Mouse (Mus musculus) heart, adult 2 months (tissue): ENCODE data around the gene Fstl3.

Experiments used
- CTCF ChIP-seq: fragments of 200-600 bp; IDR thresholded peaks from 2 replicates; pipeline ENCODE4 v1.8.1; 2022; ENCODE audit warnings: antibody characterized with exemption, mild to moderate bottlenecking, moderate library complexity
- EP300 ChIP-seq: fragments of 200-500 bp; IDR thresholded peaks from 2 replicates; pipeline ENCODE4 v1.6.1; 2011; ENCODE audit warnings: low read depth, low read length, control low read depth; ENCODE audit not compliant: insufficient read depth
- POLR2A ChIP-seq: fragments of 200-500 bp; IDR thresholded peaks from 2 replicates; pipeline ENCODE4 v1.6.1; 2011; ENCODE audit warnings: mild to moderate bottlenecking, low read depth, low read length, control low read depth; ENCODE audit not compliant: insufficient read depth

GRCm38 (mm10) chr10:79806331-79806730, 29.3 kb downstream of the Fstl3 start:
- no peak for TF ChIP-seq POLR2A
- no peak for TF ChIP-seq EP300
- TF ChIP-seq CTCF = no peak
